Mouse (Mus musculus) cerebellum, postnatal 14 days (tissue): ENCODE measurements at regions not wholly inside any gene's neighbourhood (a gene's known extent, or its start where the extent isn't known, plus 50 kb on each side); places are given as distances from the start of the nearest gene placed in this dataset.

Experiments used
- DNase-seq, 2 experiments: peaks; one replicate each; pipeline ENCODE4 v3.0.0; 2021; ENCODE audit warnings: mixed read lengths in 2 of 2

DNA sequence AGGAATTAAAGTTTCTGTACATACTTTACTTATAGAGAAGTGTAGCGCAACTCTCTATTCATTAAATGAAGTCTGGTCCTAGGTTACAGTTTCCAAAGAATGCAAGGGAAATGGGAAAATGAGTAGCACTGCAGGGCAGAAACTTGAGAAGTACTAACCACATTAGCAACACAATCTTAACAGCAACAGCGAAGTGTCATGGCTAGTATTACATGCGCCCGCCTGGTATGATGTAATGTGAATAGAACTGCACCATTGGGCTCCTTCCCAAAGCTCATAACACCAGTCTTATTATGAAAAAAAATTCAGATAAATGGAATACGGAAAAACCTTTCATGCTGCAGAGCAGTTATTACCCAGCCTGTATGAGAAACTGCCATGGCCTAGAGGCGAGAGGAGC is 201.8 kb upstream of the Gm11042 start:
- DNase-seq: no peak

DNA sequence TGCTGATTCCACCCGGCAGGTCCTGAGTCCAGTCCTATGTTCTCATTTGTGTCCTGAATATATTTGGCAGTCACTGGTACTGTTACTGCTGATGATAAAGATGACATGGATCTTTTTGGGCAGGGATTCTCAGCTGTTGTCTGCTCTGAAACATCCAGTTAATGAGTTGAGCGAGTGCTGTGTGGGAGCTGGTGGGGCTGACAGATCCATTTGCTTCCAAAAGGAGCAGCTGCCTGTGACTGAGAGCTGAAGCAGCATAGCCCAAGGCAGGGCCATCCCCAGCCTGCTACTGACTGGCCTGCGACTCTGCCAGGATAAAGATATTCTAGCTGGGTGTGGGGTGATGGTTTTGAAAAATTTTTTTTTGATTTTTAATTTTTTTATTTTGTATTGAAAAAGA is 200.3 kb upstream of the Gm11042 start:
- DNase-seq: peak; percentile 18 to 30

DNA sequence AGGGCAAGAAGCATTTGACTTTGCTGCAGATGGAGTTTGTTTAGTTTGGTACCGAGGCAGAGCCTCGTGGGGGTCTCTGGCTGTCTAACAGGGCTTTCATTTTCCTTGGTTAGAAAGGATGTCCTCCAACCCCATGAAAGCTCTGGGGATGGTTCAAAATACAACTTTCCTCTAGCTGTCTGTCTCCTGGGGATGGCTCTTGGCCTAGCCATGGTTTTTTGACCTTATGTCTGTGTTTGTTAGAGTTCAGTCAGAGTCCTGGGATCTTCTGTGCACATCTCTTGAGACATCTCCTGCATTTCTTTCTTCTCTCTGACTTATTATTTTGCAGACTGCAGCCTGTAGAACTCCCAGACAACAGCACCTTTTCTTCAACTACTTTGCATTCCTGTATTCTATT is 186.6 kb upstream of the Gm11042 start:
- no peak for DNase-seq

DNA sequence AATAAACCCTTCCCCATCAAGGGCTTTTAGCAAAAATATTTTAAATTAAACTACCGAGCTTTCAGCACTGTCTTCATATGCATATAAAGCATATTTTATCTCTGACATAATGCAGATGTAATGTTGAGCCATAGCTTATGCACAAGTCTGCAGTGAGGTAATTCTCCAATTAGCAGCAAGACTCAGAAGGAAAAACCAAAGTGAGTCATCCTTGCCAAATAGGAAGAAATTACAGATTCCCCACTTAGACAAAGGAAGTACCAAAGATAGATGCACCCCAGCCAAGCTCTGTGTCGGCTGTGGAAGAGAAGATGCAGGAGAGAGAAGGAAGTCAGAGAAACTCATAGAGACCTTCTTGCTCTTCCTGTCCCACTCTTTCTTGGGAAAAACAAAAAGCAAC is 161.4 kb upstream of the Gm11042 start:
- DNase-seq: no peak

DNA sequence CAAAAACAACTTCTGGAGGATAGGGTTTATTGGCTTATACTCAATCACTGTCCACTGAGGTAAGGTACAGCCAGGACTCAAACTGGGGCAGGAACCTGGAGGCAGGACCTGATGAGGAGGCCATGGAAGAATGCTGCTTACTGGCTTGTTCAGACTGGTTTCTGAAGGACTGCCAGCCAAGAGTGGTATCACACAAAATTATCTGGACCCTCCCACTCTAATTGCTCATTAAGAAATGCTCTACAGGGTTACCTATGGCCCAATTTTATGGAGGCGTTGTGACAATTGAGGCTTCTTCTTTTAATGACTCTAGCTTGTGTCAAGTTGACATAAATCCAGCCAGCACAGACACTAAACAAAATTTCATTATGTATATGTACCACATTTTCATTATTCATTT is 158.5 kb upstream of the Gm11042 start:
- no peak for DNase-seq

DNA sequence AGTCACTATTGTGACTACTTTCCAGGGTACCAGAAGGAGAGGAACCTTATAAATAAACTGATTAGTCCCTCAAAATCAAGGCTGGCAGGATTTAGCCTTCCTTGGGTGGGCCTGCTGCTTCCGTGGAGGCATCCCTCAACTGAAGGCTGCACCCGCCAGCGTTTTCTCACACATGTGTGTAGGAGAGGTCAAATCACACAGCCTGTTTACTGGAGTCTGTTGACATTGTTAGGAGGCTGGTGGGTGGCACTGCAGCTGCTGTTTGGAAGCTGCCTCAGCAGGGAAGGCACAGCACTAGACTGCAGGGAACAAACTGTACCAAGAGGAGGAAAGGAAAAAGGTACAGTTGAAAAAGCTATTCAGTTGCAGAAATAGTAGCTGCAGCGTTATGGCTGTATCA is 142.3 kb upstream of the Gm11042 start:
- DNase-seq: no peak

DNA sequence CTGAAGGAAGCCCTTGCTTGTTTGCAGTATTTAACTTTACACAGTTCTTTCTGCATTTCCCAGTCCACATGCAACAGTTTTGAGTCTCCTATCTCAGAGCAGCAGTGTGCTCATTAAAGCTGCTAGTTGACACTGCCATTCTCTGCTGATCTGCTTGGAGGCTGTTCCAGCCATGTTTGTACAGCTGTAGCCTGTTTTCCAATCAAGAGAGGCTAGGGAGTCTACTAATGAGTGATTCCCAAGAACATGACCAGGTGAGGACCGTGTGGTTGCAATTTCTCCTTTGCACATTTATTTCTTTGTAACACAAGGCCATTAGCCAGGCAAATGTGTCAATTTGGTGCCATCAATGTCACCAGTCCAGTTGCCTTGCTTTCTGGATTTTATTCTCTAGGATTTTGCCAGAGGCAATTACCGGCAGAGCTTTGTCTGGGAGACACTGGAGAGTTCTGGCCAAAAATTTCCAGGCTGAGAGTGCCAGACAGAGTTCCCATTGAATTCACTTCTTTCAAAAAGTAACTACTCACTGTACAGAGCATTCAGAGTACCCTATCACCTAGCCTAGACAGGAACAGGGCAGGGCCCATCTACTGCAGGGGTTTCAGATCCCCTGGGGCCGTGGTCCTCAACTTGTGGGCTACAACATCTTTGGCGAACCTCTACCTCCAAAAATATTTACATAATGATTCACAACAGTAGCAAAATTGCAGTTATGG is 136.3 kb upstream of the Gm11042 start:
- DNase-seq: no peak

DNA sequence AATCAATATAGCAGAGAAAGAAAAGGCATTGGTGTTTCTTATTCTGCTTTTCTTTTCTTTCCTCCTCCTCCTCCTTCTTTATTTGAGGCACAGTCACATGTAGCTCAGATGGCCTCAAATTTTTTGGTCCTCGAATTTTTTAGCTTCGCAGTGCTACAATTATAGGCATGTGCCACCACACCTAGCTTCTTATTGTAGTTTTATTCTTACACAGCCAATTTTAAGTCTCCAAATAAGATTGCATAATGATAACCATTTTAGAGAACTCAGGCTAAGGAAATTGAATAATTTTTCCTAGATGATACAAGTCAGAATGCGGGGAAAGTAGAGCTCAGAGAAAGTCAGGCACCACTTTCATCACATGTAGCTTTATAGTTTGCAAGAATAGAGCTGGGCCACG is 132.1 kb upstream of the Gm11042 start:
- DNase-seq: no peak

DNA sequence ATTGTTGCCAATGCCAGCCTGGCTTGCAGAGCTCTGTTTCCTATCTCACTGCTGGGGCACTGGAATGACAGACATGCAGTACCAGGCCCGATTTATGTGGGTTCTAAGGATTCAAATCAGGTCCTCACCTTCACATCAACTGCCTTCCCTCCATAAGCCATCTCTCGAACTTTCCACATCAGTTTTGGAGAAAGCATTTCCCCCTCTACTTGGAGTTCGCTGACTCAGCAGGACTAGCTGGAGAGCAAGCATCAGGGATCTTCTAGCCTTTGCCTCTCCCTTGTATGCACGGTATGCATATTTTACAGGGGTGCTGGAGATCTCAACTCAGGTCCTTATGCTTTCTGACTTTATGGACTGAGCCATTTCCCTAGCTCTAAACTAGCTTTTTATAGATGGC is 118.7 kb upstream of the Gm11042 start:
- DNase-seq: no peak

DNA sequence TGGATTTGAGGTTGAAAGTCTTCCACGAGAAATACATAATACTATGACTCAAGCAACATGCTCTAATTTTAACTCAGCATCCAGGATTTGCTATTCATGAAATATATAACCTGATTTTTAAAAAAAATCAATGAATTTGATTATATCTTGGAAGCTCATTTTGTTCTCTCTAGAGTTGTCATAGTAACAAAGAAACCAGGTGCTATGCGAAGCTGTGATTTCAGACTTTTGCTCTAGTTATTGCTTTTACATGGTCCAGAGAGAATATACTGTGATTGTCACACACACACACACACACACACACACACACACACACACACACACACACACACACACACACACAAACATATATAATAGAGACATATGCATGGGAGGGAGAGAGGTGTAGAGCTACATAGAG is 98.5 kb upstream of the Gm11042 start:
- DNase-seq: no peak

DNA sequence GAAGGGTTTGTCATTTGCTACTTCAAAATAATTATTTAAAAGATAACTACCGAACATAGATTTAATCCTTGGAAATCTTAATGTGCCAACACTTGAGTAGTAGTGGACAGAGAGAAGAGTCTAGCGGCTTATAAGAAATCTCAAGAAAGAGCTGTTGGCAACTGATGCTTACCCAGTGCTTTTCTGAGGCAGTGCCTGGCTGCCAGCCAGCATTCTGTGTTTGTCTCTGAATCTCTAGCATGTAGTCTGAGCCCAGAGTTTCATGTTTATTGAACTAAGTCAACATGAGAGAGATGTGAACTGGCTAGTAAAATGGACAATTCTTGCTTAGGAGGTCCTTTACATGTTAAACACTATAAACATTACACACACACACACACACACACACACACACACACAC is 94.3 kb upstream of the Gm11042 start:
- DNase-seq: peak; percentile 36 to 58

DNA sequence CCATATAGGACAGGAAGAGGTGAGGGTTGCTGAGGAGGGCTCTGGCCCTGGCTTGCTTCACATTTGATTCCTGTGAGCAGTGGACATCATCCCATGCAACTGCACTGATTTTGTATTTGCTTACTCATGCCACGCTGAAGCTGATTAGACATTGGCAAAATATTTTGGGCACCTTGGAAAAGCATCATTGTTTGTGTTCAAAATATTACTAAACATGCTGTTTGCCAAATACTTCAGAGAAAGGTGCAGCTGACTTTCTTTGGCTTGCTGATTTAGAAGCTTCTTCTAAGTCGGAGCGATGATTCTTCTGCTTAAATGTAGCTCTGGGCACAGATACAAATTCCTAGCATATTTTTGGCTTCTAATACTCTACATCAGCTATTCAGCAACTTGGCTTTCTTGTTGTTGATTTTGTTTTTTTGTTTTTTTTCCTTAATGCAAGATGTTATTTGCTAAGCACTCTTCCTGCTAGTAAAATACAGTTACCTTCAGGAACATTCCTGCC is 91.4 kb upstream of the Gm11042 start:
- DNase-seq: no peak

DNA sequence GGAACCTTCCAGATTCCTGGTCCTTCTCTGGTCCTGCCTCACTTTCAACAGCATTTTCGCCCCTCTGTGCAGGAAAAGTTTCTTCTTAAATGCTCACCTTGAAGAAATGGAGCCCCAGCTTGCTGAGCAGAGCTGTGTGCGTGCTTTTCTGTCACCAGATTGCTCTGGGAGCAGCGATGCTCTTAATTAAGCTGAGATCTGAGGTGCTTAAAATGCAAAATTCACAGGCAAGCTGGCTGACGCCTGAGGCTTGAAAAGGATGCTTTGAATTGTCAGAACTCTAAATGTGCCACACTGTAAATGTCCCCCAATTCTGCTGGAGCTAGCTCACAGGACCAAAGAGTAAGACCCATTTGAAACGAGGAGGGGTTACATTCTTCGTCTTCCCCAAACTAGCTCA is 73.6 kb upstream of the Gm11042 start:
- no peak for DNase-seq
